Mouse (Mus musculus) liver, postnatal 0 days (tissue): Measurements from ENCODE around the gene Lnx2.

Source experiments
- CTCF ChIP-seq: sonication (generic); IDR thresholded peaks from 2 replicates; pipeline ENCODE4 v1.5.1; 2016; ENCODE audit warnings: antibody characterized with exemption, low read depth
- EP300 ChIP-seq: IDR thresholded peaks from 2 replicates; pipeline ENCODE4 v1.6.1; 2016; ENCODE audit warnings: antibody characterized with exemption, low read depth, mild to moderate bottlenecking

DNA sequence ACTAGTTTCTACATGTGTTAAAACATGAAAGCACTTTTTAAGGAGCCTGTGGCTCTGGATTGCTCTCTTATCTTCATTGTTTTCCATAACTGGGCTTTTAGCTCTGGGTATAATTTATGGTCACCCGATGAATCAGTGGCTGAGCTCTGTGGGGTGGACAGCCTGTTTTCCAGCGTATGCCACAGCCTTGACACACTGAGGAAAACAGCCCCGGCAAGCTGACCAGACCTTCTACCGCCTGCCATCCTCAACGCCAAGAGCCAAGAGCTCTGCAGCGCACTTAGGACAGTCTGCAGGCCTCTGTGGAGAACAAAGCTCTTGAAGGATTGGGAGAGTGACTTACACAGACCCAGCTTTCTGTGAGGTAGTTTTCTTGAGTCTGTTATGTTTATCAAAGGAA lies 17.9 kb upstream of the Lnx2 start:
- no peak for TF ChIP-seq EP300
- no peak for TF ChIP-seq CTCF
